Mouse (Mus musculus): ENCODE results near the gene Lsm6. TPM values are rescaled to one million over a fixed set of nuclear protein-coding genes. Genes with fewer than 3 reads are reported as not detected.
"Not testable (repeated sequence)": the region's sequence is repeated elsewhere in the genome, so short reads cannot be mapped to it uniquely, and the experiment has no call there.

The Lsm6 gene
- total RNA-seq (2021): 10 to 100 TPM; 58.6 to 60.7 TPM

DNA sequence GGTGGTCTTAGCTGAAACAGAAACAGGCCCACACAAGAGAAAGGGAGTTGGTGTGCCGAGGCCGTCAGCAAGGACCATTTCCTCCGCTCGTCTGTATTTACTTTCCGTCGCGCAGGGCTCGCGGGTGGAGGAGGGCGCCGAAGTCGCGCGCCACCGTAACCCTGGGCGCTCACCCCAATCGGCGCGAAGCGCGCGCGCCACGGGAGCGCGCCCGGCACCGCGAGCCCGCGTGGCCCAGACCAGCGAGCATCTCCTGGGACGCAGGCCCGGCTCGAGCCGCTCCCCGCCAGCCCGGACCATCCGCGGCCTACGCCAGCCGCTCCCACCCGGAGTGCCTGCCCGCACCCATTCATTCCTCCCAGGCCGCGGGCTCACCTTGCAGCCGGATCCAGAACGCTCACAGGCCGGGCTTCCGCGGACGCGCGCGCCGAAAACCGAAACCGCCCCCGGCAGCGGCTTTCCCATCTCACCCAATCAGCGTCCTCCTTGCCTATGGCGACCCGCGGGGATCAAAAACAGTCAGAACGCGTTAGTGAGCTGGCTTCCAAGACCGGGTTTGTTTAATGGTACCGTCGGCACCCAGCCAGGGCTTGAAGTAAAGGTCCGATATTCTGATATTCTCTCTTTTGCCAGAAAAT, at the start of gene Lsm6:
Lsm6 (minus strand) TSS at position 468 of the 638 bp plus-strand sequence.
- DNase-seq (ENCODE audit: low spot score): peak; percentile 94
- intact Hi-C loops (cut with DNase I): loop anchor here (2.0 to 10.0 kb wide), 5 partner anchors 73 to 574 kb away; partner anchors contain the start of genes Rbmxl1, Slc10a7, Smad1 and Zfp827

DNA sequence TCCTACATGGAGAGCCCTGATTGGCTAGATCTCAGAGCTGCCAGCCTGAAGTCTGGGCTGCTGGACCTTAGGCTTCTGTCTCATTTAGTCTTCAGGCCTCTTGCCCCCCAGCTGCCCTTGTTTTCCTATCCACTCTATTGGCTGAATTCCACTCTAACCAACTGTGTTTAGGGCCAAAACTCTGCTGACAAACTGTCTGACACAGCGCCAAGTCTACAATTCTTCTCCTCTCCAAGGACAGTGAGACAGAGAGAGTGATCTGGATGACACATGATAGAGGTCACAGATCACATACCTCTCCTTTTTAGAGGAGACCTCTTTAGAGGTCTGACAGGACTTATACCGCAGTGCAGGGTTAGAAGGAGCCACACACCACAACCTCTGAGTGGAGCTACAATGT, 46.1 kb upstream of the Lsm6 start:
- intact Hi-C loops (cut with DNase I): no loop called here
- no peak for DNase-seq (ENCODE audit: low spot score)

DNA sequence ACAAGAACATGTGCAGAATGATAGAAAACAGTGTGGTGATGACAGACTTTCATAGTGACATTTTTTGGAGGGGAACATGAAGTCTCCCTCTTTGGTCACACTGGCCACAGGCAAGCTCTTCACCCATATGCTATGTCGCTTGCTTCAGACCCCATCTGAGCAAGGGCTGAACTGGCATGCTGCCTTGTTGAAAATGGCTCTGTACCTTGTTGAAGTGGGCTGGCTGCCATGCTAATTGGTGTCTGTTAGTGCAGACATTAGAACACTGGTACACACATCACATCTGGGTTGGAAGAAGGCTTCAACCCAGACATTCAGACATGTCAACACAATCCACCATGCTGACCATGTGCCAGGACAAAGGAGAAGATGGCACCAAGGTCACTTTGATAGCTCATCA, 42.1 kb upstream of the Lsm6 start:
- no peak for DNase-seq (ENCODE audit: low spot score)
- intact Hi-C loops (cut with DNase I): no loop called here

DNA sequence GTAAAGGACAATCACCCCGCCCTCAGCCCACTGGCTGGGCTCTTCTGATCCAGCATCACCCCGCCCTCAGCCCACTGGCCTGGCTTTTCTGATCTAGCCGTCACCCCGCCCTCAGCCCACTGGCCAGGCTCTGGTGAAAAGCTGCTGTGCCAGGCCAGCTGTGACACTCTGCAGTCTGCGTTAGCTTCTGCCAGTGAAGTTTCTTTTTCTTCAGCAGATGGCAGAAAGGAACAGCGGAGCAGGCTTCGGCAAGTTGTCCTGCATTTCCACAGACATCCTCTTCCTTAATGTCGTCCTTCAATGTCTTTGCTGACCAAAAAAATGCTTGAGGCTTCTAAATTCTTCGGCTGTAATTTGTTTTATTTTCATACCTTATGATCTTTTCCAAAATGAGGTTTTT, 41.1 kb upstream of the Lsm6 start:
- intact Hi-C loops (cut with DNase I): no loop called here
- DNase-seq (ENCODE audit: low spot score): no peak

DNA sequence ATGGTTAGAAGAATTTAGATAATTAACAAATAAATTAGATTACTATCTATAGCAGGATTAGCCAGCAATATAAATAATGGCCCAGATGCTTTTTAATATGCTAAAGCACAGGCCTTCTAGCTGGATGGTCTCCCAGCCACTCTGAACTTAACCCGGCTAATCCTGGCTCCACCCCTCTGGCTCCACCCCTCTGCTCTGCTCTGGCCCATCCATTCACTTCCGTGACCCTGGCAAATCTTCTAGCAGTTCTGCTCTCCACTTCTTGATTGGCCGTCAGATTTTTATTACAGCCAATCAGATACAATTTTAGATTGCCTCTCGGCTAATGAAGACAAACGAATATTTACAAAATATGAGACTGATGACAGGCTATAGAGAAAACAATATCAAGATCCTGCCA, 39.8 kb upstream of the Lsm6 start:
- DNase-seq (ENCODE audit: low spot score): no peak
- intact Hi-C loops (cut with DNase I): no loop called here

DNA sequence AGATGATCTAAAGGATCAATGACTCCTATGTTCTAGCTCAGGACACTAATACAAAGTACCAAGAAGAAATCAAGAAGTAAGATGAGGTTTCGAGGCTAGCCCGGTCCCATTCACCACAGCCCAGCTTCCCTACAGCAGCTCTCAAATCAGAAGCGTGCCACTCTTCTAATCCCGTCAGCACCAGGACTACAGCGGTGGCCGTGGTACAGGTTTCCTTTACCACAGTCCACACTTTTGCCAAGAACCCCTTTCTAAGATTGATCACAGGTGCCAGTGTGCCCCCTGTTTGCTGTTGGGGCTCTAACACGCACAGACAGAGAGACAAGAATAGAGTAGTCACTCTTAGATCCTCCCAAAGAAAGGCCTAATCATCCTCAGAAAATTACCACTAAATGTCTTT, 36.5 kb upstream of the Lsm6 start:
- intact Hi-C loops (cut with DNase I): no loop called here

DNA sequence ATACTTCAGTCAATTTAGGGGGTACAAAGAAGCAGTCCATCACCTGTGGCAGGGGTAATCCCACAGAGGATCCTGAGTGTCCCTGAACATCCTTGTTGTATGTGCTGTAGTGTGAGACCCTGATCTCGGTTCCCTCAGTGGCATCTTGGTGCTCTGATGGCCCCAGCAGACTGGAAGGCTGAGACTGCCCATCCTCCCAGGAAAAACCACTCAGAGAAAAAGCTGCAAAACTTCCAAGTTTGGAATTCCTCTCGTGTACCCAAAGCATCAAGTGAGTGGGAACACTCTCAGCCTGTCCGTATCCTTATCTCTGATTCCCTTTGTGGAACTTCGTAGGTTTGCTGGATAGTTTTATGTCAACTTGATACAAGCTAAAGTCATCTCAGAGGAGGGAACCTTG, 31.3 kb upstream of the Lsm6 start:
- intact Hi-C loops (cut with DNase I): no loop called here
- DNase-seq (ENCODE audit: low spot score): no peak

More for the DNA sequence above, 36.5 kb upstream of the Lsm6 start:
- no peak for DNase-seq (ENCODE audit: low spot score)

DNA sequence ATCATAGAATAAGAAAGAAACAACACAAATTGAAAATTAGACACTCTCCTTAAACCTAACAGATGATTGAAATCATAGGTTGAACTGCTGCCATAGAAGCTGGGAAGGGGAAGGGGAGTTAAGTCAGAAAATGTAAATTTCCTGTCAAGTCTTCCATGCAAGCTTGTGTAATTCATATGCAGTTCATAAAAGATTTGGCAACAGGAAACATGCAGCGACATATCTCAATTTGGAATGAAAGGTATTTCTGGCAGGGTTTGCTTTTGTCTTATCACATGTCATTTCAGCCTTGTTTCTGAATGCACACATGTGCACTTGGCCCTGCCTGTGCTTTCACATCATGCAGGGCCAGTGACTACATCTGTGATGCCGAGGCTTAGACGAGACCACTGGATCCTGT, 26.3 kb upstream of the Lsm6 start:
- intact Hi-C loops (cut with DNase I): no loop called here
- no peak for DNase-seq (ENCODE audit: low spot score)

DNA sequence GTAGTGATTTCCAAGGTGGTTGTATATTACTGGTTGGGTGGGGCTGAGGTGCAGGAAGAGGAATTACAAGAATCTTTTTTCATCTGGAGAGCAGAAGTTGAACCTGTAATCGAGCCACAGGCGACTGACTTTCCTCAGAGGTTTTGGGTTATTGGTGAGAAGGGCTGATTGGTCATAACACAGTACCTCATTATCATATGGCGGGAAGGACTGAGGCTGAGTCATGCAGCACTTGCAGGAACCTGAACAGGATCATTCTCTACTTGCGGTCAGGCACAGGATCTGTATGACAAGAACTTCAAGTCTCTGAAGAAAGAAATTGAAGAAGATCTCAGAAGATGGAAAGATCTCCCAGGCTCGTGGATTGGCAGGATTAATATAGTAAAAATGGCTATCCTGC, 23.6 kb upstream of the Lsm6 start:
- intact Hi-C loops (cut with DNase I): no loop called here
- DNase-seq (ENCODE audit: low spot score): no peak

DNA sequence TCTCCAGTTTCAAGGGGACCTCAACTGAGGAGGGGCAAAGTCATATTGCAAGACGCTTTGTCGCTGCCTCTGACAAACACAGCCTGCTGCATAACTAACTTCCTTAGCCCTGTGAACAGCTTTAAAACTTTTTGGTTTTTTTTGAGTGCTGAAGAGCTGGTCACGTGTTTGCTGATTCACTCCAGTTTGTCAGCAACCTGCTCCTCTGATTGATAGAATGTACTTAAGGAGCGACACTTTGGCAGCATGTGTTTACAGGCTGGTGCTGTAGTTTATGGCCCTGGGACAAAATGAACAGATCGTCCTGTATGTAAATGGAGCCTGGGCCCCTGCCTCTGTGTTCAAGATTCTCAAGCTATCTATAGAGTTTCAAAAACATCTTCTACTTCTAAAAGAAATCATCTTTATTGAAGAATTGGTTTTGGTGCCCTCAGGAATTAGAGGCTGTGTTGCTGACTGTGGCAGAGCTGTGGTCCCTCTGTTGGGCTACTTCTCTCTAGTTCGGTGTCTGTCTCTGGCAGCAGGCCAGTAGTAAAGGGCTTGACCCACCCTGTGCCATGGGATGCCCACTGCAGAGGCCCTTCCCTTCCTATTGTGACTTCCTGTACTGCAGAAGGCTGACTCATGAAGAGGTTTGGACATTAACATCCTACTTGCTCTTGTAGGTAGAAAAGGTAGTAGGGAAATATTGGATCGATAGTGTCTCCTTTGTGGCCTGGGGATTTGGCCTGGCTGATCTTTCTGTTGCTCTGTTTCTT, 17.9 kb upstream of the Lsm6 start:
- DNase-seq (ENCODE audit: low spot score): no peak
- intact Hi-C loops (cut with DNase I): no loop called here

DNA sequence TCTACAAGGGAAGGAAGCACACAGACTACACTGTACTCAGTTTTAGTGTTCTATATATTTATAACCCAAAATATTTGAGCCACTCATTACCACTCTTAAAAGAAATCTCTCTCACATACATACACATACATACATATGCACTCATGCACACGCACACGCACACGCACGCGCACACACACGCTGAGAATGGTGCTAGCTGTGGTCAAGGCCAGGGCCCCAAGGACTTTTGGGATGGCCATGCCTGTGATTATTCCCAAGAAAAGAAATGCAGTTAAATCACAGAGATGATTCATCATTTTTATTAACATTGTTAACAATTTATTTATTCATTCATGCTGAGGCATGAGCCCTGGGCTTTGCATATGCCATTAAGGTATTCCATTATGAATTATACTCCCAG, 15.2 kb upstream of the Lsm6 start:
- intact Hi-C loops (cut with DNase I): no loop called here

DNA sequence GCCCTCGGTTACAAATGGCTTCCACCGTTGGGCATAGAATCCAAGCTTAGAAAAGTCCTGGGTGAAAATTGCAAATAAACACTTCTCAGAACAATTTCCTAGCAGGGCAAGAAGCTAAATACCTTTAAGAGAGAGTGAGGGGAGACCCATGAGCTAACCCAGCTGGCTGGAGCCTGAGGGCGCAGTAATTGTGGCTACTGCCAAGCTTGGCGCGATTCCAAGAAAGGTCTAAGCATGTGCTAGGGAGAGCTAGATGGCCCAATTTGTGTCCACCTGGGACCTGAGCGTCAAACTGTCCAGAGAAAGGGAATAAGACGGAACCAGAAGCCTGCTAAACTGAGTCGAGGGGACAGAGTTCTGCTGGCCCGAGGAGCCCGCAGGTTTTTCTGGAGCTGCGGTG, 7.5 kb upstream of the Lsm6 start:
- DNase-seq (ENCODE audit: low spot score): no peak
- intact Hi-C loops (cut with DNase I): loop anchor here (10.0 kb wide), 1 partner anchor 566 kb away; the partner anchor contains the start of gene Smad1

More for the DNA sequence above, 15.2 kb upstream of the Lsm6 start:
- no peak for DNase-seq (ENCODE audit: low spot score)

DNA sequence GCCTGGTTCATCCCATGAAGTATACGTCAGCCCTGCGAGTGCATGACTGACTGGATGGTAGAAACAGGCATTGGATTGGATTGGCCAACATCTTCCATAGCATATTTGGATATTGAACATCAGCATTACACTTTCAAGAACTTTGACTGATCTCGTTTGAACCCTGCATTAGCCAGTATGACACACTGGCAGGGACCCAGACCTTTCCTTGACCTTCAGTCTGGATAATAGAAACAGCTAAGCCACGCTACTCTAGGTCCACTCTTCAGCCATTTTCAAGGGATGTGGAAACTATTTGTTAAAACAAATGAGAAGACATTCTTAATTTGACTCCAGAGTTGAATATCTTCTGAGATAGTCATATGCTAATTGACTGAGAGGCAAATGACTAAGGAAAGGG, 3.6 kb upstream of the Lsm6 start:
- intact Hi-C loops (cut with DNase I): loop anchor here (5.0 to 10.0 kb wide), 4 partner anchors 77 to 570 kb away; partner anchors contain the start of genes Smad1 and Zfp827
- DNase-seq (ENCODE audit: low spot score): no peak

DNA sequence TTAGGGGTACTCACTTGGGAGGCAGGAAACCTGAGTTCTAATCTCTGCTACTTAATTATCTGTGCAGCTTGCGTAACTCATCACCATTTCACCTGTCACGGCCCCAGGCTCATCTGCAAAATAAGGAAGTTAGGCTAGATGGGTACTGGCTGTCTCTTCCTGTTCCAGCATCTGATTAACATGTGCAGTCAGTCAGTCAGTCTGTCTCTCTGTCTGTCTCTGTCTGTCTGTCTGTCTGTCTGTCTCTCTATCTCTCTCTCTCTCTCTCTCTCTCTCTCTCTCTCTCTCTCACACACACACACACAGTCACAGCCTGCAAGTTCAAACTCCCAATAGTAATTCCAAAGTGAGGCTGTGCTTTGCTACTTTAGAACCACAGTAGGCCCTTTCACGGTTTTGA, 967 bp downstream of the Lsm6 start:
- DNase-seq (ENCODE audit: low spot score): not testable (repeated sequence)
- intact Hi-C loops (cut with DNase I): loop anchor here (2.0 to 10.0 kb wide), 5 partner anchors 73 to 575 kb away; partner anchors contain the start of genes Rbmxl1, Slc10a7, Smad1 and Zfp827

DNA sequence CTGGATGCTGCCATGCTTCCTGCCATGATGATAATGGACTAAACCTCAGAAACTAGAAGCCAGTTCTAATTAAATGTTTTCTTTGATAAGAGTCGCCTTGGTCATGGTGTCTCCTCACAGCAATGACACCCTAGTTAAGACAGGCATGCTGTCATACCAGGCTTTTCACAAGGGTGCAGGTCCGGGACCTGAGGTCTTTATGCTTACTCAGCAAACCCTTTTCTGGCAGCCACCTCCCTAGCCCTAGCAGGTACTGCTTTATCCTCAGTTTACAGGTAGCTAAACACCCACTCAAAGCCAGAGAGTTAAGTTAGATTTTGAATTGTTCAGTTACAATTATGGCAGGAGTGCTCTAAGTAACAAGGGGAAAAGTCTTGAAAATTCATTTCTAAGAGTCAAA, 6.2 kb downstream of the Lsm6 start:
- no peak for DNase-seq (ENCODE audit: low spot score)
- intact Hi-C loops (cut with DNase I): no loop called here

DNA sequence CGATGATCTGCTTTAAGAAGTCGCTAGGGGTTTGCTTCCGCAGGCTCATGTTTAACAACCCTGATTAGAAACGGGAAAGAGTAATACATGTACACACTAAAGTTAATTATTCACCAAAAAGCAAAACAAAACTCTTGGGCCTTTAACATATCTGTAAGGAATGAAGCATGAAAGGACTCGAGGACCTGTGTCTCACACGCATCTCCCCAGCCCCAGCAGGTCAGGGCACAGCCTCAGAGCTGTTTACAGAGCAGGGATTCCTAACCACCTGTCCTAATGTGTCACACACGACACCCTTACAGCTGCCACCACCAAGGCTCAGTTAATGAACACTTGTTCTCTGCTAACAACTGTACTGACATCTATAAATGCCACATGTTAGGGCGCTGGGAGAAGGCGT, 7.9 kb downstream of the Lsm6 start:
- DNase-seq (ENCODE audit: low spot score): no peak
- intact Hi-C loops (cut with DNase I): no loop called here

DNA sequence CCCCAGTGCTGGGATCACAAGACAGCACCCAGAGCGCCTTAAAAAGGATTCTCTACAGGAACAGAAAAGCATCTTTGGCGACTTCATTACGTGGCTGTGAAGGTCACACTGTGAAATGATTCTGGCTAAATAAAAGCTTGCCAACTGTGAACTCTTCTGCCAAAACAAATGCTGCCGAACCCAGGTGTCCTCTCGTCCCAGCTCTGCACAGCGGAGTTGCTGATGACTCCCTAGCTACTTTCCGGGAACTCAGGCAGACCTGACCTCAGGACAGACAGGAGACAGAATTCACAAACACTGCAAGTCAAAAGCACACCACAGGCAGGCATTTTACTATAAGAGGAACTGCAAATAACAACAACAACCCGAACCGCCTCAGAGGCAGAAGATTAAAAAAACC, 8.5 kb downstream of the Lsm6 start:
- intact Hi-C loops (cut with DNase I): no loop called here
- no peak for DNase-seq (ENCODE audit: low spot score)

DNA sequence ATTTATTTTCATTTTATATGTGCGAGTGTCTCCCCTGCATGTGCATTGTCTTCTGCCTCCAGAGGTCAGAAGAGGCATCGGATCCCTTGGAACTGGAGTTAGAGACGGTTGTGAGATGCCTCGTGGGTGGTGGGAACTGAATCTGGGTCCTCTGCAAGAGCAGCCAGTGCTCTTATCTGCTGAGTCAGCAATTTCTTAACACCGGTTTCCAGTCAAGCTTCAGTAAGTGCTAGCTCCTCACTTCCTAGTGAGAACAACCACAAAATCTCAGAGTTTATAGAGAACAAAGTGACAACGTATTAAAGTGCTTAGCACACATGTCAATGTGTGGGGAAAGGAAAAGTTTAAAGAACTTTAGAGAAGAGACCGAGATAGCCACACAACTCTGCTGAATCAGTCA, 9.2 kb downstream of the Lsm6 start:
- intact Hi-C loops (cut with DNase I): no loop called here

DNA sequence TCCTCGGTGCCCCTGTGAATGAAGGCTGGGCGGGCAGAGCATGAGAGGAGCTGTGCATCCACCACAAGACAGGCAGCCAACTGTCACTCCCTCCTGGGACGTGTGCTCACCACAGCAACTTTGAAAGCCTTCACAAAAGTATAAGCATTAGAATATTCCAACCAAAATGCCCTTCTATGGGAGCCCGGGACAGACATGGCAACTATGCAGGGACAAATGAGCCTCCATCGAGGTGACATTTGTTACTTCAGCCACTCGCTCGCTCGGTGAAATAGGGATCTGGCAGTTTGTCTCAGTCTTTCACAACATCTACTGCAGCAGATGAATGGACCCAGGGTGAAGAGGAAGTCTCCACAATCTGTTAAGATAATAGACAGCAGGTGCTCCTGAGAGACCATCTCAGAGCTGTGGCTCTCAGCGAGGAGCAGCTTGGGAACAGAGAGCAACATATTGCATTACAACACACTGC, 10.7 kb downstream of the Lsm6 start:
- DNase-seq (ENCODE audit: low spot score): no peak
- intact Hi-C loops (cut with DNase I): no loop called here

More for the DNA sequence above, 9.2 kb downstream of the Lsm6 start:
- no peak for DNase-seq (ENCODE audit: low spot score)

DNA sequence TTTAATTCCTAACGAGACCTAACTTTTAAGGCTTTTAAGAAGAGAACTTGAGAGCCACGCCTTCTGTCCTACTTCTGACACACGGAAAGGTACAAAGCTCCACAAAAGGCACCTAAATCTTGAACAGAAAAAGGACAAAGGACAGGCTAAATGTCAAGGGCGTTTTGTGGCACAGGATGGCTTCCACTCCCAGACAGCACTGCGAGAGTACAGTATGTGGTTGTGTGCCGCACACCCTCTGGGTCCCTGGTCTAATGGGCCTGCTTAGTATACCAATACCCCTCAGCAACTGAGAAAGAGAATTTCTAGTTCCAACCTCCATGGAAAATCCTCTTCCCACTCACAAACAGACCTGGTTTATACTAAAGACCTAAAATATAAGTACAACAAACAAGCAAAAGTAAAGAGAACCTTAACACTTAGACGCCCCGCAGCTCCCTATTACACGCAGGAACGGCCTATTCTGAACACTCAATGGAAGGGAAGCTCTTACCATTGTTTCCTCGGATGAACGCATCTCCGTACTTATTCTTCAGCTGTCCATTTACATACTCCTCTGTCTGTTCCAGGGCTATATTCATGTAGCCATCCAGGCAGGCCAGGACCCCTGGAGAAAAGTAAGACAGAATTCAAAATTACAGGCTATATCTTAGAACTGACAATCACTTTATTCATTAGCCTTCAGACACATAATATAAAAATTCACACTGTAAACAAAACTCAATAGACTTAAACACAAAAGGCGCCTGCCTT, 11.3 kb downstream of the Lsm6 start:
- intact Hi-C loops (cut with DNase I): no loop called here
- DNase-seq (ENCODE audit: low spot score): no peak

DNA sequence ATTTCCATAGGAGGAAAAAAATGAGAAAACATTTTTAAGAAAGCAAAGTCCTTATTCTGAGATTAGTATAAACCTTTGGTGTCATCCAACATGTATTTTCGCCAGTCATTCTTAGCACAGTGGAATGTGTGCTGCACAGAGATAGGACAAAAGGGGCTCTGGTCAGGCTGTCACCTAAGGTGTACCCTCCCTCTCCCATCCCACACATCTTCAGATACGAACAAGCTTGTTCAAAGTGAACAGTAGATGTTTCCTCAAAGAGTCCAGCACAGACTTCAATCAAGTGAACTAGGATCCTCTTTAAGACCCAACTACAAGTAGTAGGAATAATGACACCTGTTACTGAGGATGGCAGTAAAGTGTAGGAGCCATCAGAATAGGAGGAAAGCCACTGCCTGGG, 12.1 kb downstream of the Lsm6 start:
- intact Hi-C loops (cut with DNase I): no loop called here
- DNase-seq (ENCODE audit: low spot score): no peak
